Mouse (Mus musculus): ENCODE measurements around the gene Alkbh4.
"Not testable (repeated sequence)": the region's sequence is repeated elsewhere in the genome, so short reads cannot be mapped to it uniquely, and the experiment has no call there.

Gene Alkbh4

DNA sequence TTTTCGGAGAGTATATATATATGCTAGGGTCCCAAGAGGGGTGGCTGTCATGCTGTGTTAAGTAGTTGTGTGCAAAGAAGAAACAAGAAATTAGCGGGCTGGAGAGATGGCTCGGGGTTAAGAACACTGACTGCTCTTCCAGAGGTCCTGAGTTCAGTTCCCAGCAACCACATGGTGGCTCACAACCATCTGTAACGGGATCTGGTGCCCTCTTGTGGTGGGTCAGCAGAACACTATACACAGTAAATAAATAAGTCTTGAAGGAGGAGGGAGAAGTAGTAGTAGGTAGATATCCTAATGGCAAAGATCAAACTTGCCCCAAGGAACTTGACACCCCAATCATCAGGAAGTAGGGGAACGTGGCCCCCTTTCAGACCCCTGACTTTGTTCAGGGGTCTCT is 6.8 kb downstream of the Alkbh4 start:
- DNase-seq (ENCODE audit: extremely low spot score, low spot score): no peak

DNA sequence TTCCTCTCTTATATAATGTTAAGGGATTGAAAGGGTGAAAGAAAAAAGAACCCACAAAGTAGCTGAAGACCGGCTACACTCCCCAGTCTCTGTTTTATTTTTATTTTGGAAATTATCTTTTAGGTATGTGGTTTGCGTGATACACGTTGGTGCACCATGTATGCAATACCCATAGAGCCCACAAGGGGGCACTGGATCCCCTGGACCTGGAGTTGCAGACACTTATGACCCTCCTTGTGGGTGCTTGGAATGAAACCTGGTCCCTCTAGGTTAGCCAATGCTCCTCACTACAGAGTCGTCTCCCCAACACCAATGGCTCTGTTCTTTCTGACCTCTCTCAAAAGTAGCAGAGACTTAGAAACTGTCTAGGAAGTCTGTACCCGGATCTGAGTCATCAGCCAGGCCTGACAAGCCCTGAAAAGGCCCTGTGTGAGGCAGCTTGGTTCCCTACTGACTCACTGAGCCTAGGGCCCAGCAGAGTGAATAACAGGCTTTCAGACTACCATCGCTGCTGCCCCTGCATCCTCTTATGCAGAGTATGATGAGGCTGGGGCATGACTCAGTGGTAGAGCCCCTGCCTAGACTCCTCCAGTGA is 7.3 kb downstream of the Alkbh4 start:
- DNase-seq (ENCODE audit: extremely low spot score, low spot score): no peak

- no peak for DNase-seq (ENCODE audit: extremely low spot score, low spot score)
Measured at GRCm38 (mm10) chr5:136144606-136145430, 8.9 kb downstream of the Alkbh4 start.

- DNase-seq (ENCODE audit: extremely low spot score, low spot score): no peak
Measured at GRCm38 (mm10) chr5:136146936-136147335, 11.0 kb downstream of the Alkbh4 start.

DNA sequence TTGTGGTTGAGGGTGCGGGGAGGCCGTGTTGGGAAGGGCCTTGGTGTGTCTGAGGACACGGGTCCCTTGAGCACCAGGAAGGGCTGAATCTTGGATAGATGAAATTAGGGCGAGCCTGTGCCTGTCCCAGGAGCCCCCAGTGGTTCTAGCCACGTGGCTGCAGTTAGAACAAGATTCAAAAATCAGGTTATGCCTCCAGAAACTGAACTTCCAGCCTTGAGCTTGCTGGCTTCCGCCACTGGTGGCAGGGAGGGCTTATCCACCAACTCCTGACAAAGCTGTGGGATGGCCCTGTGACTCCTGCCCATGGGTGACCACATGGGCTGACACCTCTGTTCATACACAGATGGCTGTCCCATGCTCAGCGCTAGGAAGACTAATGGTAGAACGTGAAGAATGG is 11.8 kb downstream of the Alkbh4 start:
- no peak for DNase-seq (ENCODE audit: extremely low spot score, low spot score)

- DNase-seq (ENCODE audit: extremely low spot score, low spot score): not testable (repeated sequence)
Measured at GRCm38 (mm10) chr5:136149134-136149576, 13.2 kb downstream of the Alkbh4 start.

GRCm38 (mm10) chr5:136152365-136152764 is 16.4 kb downstream of the Alkbh4 start:
- no peak for DNase-seq (ENCODE audit: extremely low spot score, low spot score)

DNA sequence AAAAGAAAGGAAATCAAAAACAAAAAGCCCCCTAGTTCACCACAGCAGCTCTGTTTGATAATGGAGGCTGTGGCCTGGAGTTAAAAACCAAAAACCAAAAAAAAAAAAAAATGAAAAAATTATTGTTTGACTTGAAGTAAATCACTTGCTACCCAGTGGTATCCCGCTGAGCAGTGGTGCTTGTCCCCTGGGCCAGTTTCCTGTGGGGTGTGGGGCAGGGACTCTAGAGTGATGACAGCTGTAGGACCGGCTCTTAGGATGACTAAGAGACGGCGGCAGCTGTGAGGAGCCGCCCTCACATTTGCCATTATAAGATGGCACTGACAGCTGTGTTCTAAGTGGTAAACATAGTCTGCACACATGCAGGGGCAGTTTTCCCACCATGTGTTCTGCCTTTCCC is 19.5 kb downstream of the Alkbh4 start:
- DNase-seq (ENCODE audit: extremely low spot score, low spot score): no peak

DNA sequence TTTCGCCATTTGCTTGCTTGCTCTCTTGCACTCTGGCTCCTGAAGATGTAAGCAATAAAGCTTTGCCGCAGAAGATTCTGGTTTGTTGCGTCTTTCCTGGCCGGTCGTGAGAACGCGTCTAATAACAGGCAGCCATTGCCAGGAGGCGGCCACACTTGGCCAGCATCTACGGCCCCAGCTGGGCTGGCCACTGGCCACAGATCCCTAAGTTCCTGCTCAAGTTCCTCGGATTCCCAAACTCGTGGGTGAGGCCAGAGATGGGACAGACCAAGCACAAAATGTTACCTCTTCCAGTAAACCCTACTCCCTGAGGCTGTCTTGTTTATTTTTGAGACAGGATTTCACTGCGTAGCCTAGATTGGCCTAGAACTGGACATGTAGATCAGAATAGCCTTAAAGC is 24.1 kb downstream of the Alkbh4 start:
- not testable (repeated sequence) for DNase-seq (ENCODE audit: extremely low spot score, low spot score)

- no peak for DNase-seq (ENCODE audit: extremely low spot score, low spot score)
Measured at GRCm38 (mm10) chr5:136163807-136164474, 28.0 kb downstream of the Alkbh4 start.

GRCm38 (mm10) chr5:136165246-136165645 is 29.3 kb downstream of the Alkbh4 start:
- no peak for DNase-seq (ENCODE audit: extremely low spot score, low spot score)

GRCm38 (mm10) chr5:136167296-136167695 is 31.4 kb downstream of the Alkbh4 start:
- DNase-seq (ENCODE audit: extremely low spot score, low spot score): no peak

DNA sequence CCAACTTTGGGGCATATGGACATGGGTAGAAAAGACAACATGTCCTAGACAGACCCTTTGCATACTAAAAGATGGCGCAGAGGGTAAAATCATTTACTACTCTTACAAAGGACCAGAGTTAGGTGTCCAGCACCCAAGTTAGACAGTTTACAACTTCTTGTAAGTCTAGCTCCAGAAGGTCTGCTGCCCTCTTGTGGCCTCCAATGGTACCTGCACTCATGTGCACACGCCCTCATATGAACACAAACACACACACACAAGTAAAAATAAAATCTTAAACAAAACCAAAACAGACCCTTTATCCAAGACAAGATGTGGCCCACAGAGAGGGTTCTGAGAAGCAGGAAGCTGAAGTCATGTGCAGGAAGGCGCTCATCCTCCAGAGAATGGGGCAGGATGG is 32.1 kb downstream of the Alkbh4 start:
- DNase-seq (ENCODE audit: extremely low spot score, low spot score): no peak

- no peak for DNase-seq (ENCODE audit: extremely low spot score, low spot score)
Measured at GRCm38 (mm10) chr5:136169626-136170511, 33.9 kb downstream of the Alkbh4 start.

DNA sequence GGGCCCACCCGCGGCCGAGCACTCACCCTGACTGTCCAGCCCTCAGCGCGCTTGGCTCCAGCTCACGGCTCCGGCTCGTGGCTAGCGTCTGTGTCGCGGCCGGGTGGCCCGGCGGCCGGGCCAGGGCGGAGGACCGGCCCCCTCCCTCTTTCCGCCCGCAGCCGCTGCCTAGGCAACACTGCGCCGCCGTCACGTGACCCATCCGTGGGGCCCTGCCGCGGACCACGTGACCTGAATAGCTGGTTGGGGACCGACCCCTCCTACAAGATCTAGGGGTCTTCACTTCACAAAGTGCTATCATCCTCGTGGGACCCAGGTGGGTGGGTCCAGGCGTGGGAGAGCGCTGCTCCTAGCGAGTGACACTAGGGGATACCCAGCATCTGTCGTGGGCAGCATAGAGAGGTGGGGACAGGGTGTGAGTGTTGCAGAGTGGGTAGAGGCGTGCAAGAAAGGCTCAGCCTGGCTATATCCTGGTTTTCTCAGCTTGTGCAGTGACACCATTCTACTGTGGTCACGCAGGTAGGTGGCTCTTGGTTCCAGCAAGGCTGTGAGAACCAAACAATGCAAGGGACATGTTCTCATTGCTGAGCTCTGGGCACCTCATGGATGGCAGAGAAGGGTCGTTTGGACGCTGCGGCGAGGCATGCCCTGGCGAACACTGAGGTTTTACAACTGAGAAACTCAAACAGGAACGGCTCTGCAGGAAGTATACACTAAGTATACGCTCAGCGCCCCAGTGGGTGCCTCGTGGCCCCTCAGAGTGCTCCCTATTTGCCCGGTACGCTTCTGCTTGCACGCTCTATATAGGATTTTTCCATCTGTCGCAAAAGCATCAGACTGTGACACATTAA is 34.8 kb downstream of the Alkbh4 start, which contains the start of gene Orai2:
Orai2 (minus strand) TSS at position 202 of the 851 bp plus-strand sequence.
- peak; percentile 89 for DNase-seq (ENCODE audit: extremely low spot score, low spot score)

DNA sequence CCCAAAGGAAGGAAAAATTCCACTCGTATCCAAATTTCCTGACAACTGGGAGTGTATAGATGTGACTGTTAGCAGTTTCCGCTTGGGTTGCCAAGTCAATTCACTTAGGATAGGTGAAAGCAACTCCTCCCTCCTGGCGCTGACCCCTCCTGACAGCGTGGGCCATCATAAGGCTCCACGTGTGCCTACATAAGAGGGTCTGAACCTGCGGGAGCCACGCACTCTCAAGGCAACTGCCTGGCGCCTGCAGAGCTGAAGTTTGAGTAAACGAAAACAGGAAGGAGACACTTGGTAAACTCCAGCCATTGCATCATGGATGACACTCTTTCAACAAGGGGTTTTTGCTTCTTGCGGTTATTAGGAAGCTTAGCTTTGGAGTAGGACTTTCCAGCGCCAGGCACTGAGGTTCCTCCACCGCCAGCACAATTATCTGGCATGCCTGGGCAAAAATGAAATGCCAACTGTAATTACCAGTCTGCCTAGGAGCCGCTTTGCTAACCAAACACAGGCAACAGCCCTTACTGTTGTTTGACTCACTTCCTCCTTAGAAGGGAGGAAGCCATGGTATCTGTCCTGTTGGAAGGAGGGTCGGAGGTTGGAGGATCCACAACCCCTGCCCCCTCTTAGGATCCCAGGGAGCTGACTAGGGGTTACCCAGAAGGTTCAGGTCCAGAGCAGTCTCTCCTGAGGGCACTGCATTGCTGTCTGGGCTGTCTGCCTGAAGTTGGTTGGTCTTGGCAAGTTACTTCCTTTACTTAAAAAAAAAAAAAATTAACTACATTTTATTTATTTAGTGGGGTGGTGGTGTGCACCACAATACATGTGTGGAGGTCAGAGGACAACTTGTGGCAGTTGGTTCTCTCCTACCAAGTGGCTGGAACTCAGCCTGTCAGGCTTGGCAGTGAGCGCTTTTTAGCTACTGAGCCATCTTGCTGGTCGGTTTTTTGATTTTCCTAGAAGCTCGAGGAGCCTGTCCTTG is 35.7 kb downstream of the Alkbh4 start:
- no peak for DNase-seq (ENCODE audit: extremely low spot score, low spot score)

- no peak for DNase-seq (ENCODE audit: extremely low spot score, low spot score)
Measured at GRCm38 (mm10) chr5:136172939-136173338, 37.0 kb downstream of the Alkbh4 start.

GRCm38 (mm10) chr5:136173606-136174463 is 37.9 kb downstream of the Alkbh4 start:
- no peak for DNase-seq (ENCODE audit: extremely low spot score, low spot score)
